Mouse (Mus musculus): Measurements from ENCODE around the gene Whamm. TPM values are rescaled to one million over a fixed set of nuclear protein-coding genes. Genes with fewer than 3 reads are reported as not detected.

The Whamm gene
- 21.4 and 25.0 TPM in 2 replicates for total RNA-seq (2021)
- long read RNA-seq, transcript Whamm-201 (10 exons, 3,069 nt) = major isoform, 12 of 39 reads
- long read RNA-seq, partial matches to known transcripts = 13 of 39 reads
- long read RNA-seq, other reads (novel, unspliced or antisense) = 14 of 39 reads

DNA sequence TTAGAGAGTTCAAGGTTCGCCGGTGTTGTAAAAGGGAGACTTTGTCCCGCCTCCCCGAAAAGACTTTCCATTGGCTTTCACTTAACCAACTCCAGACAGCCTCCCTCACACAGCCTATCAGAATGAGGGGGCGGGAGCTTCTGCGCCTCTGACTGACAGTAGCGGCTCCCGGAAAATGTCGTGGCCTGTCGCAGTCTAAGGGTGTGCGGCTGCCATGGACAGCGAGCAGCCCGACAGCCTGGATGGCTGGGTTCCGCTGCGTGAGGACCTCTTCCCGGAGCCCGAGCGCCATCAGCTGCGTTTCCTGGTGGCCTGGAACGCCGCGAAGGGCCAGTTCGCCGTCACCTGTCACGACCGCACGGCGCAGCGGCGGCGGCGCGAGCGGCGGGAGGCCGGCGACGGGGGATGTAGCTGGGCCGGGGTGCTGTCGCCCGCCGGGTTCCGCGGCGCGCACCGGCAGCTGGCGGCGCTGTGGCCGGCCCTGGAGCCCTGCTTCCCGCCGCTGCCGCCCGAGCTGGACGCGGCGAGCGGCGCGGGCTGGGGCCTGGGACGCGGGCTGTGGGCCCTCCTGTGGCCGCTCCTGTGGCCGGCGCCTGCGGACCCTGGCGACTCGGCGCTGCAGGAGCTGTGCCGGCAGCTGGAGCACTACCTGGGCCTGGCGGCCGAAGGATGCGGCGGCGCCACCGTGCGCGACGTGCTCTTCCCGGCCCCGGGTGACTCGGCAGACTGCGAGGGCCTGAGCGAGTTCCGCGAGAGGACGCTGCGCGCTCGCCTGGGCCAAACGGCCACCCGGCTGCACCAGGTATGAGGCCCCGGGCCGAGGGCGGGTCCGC lies at the start of gene Whamm:
Gene Whamm, plus strand, starts transcription at position 159 of the 833 bp plus-strand sequence.
- DNase-seq = peak; percentile 91

DNA sequence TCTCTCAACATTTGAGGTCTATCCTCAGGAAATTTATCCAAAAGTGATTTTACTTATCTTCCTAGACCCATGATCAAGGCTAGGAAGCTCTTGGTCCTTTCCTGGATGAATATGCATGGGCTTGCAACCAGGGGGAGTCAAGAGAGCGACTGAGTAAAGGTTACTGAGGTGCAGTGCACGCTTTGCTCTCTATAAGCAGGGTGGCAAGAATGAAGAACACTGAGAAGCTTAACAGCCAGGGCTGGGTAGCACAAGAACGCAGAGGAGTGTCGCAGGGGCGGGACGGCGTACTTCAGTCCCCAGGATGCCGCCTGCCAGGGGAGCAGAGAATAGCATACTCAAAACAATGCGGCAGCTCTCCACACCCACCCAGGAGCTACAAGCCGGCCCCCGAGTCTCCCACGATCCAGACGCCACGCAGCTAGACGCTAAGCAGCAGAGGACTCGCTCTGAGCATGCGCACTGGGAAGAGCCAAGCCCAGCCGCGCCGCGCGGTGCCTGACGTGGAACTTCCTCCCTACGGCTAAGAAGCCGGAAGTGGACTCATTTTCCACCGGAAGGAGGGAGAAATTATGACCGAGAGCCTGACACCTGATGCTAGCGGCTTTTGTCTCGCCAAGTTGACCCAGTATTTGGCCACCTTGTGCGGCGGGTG lies 47.9 kb upstream of the Whamm start:
- DNase-seq = peak; percentile 87

DNA sequence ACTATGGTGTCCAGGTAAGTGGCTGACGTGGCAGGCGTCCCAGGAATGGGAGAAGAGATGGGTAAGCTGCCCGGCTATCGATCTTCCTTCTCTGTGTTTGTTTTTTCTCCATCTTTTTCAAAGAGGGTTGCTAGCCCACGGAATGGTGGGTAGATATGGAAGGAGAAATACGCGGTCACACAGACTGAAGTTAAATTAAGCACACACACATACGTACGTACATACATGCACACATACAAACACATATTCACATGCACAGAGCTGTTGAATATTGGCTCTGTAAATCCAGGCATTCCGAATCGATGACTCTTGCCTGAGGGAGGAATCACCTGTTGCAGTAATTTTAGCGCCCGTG lies 47.4 kb upstream of the Whamm start:
- no peak for DNase-seq

DNA sequence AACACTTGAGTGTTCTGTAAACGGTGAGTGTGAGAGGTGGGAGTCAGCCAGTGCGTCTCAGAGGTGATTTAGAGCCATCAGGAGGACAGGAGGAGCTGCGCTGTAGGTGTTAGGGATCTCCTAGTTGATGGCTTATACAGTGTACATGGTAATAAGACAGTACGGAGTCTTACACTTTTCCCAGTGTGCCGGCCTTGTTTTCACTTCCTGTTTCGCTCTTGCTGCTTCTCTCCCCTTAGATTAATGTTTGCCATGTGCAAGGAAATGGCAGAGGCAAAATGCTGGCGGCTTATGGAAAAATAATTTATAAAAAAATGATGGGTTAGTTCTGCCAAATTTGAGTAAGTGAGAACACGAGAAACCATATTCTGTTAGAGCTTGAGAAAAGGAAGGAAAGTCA lies 42.1 kb upstream of the Whamm start:
- DNase-seq = no peak

DNA sequence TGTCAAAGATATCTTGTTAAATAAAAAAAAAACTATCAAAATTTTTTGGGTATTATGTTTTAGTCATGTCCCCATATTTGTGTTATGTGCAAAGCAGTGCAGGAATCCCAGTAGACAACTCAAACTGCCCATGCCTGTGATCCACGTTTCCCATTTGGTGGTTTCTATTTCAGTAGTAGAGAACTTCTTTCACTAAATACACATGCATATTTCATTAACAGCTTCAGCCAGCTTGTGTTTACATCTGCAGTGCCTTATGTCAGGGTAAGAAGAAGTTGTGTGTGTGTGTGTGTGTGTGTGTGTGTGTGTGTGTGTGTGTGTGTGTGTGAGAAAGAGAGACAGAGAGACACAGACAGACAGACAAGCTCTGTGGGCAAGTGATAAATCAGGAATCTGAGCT lies 39.6 kb upstream of the Whamm start:
- DNase-seq = no peak

DNA sequence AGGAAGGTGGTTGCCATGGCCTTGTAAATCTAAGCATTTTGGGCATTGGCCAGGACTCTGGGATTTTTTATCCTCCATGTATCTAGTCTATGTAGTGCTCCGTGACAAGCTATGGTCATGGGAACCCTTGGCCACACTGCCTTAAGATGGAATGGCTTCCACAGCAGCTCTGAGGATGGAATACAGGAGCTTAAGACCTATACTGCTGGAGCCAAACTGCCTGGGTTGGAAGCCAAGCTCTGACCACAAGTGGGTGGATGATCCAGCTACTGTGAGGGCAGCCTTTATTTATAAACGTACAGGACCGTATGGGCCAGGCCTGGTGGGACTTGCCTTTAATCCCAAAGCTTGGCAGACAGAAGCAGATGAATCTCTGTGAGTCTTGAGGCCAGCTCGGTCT lies 34.6 kb upstream of the Whamm start:
- no peak for DNase-seq

DNA sequence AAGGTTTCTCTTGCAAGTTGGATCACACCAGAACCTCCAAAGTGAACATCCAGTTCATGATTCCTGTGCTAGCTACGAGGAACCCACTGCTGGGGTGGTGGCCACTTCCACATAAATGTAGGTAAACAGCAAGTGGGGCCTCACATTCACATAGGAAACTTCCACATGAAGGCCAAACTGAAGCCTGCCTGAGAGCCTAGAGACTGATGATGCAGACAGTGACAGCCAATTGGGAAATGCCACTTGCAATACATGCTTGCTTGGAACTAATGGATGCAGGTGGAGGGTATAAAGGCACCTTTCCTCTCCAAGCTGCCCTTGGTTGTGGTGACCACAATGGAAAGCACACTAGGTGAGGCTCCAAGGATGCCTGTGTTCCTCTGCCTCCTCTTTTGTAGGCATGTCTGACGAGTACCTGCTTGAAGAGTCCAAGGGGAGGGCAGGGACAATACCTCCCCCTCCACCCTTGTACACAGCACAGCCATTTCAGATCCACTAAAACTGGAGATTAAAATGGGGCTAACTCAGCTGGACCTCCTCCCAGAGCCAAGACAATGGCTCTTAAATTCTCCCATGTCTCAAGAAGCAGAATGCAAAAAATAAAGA lies 32.9 kb upstream of the Whamm start:
- DNase-seq = no peak

DNA sequence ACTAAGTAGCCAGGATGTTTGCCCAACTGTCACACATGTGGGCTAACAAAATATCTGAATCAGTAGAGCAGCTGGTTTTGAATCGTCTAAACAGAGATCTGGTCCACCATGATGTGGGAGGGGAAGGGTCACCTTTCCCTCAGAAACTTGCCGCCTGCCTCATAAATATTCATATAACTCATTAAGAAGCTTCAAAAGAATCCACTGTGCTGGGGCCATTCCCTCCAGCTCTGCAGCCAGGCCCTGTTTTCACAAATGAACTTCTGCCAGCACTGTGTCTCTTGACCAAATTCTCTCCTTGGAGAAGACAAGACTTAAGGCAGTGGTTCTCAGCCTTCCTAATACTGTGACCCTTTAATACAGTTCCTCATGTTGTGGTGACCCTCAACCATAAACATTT lies 31.5 kb upstream of the Whamm start:
- DNase-seq = no peak

DNA sequence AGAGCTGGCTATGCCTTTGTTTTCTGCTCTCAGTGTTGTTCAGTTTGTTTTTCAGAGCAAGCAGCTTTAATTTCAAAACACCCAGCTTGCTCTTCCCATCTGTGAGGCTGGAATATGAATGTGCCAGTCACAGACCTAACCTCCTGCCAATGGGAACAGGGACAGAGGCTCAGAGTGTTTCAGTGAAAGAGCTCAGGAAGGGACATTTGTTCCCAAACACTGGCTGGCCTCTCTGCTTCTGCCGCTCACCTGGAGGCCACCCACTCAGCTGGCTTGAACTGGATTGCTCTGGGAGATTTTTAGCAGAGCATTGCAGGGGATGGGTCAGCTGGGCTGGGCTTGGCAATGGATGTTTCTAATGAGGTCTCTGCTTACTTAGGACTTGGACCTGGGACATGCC lies 30.1 kb upstream of the Whamm start:
- DNase-seq = no peak

DNA sequence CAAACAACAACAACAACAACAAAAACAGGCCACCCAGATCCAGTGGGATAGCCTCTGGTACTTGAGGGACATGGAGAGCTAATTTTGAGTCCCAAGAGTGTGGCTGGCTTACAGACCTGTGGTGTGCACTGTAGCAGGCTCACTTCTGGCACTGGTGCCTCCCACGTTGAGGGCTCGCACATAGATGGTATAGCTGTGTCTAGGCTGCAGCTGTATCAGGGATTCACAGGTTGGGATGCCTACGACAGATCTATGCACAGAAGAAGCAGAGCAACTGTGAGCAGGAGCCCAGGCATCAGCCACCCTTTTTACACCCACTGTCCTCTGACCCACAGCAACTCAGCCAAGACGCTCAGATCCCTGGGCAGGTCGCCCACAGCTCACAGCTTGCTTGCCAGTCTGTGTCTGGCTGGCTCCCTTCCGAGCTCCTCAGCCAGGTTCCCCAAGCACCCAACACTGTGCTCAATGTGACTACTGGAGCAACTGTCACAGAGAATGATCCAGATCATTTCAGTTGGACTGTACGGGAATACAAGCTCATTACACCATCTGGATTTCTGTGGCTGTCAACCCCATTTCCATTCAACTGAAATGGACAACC lies 29.0 kb upstream of the Whamm start:
- peak; percentile 51 for DNase-seq

DNA sequence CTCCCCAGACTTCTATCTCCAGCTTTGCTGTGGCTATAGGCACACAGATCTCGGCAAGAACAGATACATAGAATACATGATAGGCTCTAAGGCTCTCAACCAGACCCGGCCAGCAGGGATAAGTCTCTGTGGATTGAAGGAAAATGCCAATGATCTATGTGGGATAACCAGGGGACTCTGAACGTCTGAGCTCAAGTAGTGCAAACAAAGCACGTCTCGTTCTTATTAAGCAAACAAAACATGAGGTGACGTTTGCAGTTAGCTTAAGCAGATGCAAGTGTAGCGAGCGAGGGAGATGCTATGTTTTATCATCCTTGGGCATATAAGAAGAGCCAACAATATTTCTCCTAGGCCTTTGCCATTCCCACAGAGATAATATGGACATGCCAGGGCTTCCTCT lies 28.1 kb upstream of the Whamm start:
- DNase-seq = no peak

DNA sequence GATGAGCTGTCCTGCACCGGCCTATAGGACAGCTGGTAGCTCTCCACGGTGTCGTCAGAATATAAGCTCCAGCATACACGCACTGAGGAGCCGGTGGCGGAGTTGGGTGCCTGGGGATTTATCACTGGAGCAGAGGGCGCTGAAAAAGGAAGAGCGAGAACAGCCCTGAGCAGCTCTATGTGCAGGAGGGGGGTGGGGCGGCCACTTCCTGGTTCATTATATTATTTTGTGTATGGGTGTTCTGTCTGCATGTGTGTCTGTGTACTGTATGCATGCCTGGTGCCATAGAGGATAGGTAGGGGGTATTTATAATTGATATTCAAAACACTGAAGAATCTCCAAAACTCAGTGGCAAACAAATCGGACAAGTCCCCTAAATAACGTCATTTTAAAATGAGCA lies 22.2 kb upstream of the Whamm start:
- DNase-seq = no peak

DNA sequence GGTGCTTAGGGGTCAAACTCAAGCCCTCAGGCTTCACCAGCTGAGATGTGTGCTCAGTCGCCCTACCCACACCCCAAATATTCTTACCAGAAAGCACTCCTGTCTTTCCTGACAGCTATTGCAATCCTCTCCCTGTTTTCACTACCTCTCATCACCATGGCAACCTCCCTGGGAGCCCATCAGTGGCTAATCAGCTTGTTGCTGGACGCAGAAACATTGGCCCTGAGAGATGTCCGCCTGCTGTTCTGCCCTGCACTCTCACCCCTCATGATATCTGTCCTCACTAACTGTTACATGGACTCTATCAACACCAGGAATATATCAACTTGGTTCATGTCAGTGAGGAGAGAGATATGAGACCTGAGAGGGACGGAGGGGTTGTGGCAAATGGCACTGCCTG lies 17.5 kb upstream of the Whamm start:
- DNase-seq = no peak

DNA sequence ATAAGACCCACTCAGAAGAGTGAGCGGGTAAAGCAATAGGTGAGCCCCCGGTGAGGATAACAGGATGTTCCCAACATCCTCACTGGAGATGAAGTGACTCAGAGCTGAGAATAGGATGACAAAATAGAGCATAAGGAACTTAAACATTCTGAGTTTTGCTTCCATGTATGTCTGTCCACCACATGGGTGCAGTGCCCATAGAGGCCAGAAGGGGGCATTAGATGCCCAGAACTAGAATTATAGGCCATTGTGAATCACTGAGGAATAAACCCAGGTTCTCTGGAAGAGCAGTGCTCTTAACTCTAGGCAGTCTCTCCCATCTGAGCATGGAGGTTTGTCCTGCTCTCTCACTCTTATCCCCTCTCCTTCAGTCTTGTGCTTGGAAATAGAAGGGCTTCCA lies 16.7 kb upstream of the Whamm start:
- peak; percentile 33 for DNase-seq

DNA sequence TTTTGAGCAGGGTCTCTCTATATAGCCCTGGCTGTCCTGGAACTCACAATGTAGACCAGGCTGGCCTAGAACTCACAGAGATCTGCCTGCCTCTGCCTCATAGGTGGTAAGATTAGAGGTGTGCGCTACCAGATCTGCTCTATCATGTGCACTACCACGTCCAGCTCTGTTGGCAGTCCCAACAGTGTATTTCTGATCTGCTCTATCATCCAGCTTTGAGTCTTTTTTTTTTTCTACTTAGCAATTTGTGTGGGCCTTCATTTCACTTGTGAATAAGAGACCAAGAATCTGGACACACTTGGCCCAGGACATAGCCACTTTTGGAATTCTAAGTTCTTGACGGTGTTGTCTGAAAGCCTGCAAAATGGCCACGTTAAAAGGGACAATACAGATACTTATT lies 14.2 kb upstream of the Whamm start:
- no peak for DNase-seq

DNA sequence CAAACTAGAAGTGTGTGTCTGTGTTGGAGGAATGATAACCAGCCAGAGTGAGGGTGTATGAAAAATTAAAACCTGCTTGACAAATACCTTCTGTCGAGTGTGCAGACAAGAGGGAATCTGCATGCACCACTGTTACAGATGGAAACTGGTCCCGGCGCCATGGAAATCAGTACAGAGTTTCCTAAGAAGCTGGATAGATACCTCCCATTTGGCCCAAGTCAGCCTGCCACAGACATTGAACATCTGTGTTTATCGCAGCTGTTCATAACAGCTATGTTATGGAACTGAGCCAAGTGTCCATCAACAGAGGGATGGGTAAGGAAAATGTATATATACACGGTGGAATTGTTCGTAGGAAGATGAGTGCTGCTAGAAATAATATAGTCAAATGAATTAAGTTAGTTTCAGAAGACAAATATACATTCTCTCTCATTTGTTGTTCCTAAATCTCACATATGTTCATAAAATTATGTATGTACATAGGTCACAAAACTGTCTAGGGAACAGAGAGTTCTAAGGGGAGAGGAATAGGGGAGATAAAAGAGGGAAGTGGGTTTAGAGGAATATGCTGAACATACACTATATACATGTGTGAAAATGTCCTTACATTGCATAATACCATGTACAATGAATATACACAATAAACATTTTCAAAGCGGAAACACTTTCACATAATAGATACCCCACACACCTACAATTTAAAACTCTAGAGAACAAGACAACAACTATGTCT lies 13.6 kb upstream of the Whamm start:
- no peak for DNase-seq

DNA sequence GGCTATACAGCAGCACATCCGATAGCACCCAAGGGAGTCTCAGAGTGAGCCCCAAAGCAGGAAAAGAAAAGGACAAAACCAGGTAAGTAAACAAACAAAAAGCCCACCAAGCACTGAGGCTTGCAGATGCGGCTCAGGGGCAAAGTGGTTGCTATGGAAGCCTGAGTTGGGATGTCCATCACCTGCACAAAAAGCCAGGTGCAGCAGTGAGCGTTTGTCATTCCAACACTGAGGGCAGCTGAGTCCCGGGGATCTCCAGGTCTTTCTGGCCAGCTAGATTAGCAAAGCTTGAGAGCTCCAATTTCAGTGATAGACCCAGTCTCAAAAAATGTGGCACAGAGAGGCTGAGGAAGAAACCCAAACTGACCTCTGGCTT lies 13.1 kb upstream of the Whamm start:
- DNase-seq = no peak

DNA sequence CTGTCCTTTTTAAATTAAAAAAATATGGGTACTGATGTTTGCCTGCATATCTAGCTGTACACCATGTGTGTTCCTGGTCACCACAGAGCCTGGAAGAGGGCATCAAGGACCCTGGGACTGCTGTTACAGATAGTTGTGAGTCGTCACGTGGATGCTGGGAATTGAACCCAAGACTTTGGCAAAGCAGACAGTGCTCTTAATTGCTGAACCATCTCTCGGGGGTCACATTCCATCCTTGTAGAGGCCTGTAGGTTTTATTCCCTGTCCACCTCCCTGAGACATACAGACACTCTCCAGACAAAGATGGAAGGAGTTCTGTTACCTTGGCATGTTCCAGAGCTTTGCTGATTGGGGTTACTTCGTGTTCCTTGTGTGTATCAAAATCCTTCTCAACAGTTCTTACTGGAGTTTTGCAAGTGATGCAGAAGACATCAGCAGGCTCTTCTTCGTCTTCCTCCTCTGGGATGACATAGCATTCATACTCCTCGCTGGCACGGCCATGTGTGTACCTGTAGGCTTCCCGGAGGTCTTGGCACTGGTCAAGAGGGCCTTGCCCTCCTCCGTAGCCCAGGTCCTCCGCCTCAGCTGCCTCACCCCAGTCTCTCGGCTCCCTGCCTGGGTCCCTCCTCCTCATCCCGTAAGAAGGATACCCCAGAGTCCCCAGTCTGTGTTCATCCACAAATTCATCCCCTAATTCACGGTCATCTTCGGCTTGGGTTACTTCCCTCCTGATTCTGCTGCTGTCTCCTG lies 11.7 kb upstream of the Whamm start:
- no peak for DNase-seq

DNA sequence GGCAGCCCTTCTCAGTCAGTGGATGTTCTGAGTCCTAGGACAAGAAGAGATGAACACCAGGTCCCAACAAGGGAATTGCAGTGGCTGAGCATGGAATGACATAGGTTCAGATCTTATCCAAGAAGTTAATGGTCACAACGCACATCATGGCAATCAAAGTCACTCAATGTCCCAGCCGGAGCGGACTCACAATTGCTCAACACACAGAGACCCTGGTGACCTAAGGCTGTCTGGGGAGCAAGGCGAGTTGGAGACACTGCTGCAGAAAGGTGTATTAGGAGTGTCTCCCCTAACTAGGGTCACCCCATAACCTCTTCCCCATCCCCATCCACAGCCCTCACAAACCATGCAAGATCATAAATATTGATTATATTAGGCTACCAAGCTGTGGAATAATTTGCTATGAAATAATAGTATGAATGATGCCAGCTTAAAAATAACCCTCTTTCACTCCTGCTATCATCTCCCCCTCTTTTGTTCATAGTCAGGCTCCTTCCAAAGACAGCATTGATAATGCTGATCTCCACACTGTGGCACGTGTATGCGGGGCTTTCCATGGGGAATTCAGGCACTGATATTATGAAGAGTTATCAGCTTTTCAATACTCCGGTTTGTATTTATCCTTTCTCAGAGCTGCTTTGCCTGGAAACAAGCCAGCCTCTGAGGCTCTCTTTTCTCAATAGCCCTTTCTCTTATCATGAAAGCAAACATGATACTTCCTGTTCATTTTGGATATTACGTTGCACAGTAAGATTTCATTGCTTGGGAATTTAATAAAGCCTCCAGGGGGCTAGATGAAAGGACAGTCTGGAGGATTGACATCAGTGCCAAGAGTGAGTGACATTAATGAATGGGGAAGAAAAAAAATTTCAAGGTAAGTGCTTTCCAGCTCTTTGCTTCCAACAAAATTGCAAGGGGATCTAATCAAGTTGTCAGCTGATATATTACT lies 10.7 kb upstream of the Whamm start:
- DNase-seq = no peak

DNA sequence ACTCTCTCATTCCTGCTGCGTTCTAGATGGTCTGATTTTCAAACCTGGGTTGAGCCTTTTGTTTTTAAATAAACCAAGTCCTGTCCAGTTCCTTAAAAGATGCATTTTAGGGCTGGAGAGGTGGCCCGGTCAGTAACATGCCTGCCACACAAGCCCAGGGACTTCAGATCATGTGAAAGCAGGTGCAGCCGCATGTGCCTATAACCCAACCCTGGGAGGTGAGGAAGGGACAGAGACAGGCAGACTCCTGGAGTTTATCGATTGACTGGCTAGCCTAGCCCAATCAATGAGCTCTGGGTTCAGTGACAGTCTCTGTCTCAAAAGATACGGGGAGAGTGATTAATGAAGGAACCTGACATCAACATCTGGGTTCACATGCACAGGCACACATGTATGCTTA lies 9.9 kb upstream of the Whamm start:
- DNase-seq = no peak
